Mouse (Mus musculus) adipocyte (in vitro differentiated cells): ENCODE results near the gene Nolc1.

ENCODE experiments used
- DNase-seq: peaks from one replicate; pipeline ENCODE4 v3.0.0-alpha.2; 2016; ENCODE audit warnings: low spot score

The Nolc1 gene

DNA sequence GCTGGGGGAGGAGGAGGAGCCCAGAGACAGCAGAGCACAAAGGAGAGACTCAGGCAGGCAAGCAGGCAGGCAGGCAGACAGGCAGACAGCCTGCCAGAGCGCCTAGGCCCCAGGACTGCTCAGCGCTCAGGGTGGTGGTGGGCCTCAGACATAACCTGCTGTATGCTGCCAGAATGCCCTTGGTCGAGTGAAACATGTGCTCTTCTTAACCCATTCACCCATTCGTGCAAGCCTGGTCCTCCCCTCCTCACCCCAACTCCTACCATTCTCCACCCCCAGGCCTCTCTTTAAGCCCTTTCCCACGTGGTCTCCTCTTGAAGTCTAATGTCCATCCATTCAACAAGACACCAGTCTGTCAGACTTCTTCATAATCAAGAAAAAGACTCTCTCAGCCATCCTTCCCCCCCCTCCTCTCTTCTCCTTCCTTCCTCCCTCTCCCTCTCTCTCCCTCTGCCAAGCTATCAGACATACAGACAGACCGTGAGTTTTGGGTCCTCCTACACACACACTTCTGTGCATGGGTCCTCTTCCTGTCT is 33.1 kb upstream of the Nolc1 start:
- peak; percentile 55 for DNase-seq

GRCm38 (mm10) chr19:46043380-46043779 is 32.3 kb upstream of the Nolc1 start:
- DNase-seq: peak; percentile 82

DNA sequence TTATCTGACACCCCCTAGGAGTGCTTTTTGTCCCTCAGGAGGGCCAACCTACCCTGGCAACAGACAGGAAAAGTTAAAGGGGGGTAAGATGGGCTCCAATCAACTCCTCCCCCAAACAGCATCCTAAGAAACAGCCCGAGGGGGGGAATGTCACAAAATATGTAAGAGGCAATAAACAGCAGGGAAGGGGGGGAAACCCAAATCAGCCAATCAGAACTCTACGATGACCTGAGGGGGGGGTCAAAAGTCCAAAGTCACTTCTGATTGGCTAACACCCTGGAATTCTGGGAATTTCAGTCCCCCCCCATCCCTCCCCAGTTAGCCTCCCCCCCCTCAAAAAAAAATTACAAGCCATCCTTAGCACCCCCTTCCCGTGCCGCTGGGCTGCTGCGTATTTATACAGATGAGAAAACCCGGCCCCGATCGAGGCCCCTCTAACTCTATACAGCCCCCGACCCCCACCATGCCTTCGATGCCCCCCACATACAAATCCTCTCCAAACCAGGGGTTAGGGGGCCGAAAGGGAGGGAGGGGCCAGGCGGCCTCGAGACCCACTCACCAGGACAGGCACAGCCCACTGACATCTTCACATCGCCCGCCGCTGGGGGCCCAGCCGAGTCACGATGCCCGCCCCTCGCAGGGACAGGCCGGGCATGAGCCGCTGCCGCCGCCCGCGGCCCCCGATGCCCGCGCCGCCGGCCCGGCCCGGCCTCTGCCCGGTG is 31.2 kb upstream of the Nolc1 start, which contains the start of gene Pprc1:
TSS of gene Pprc1 (plus strand) at position 616 of the 722 bp plus-strand sequence.
- DNase-seq: peak; percentile 88

- DNase-seq: peak; percentile 90
Observed at GRCm38 (mm10) chr19:46044993-46045695, 30.5 kb upstream of the Nolc1 start, which contains the start of gene Ldb1. Gene Ldb1, minus strand, starts transcription at chr19:46045214.

DNA sequence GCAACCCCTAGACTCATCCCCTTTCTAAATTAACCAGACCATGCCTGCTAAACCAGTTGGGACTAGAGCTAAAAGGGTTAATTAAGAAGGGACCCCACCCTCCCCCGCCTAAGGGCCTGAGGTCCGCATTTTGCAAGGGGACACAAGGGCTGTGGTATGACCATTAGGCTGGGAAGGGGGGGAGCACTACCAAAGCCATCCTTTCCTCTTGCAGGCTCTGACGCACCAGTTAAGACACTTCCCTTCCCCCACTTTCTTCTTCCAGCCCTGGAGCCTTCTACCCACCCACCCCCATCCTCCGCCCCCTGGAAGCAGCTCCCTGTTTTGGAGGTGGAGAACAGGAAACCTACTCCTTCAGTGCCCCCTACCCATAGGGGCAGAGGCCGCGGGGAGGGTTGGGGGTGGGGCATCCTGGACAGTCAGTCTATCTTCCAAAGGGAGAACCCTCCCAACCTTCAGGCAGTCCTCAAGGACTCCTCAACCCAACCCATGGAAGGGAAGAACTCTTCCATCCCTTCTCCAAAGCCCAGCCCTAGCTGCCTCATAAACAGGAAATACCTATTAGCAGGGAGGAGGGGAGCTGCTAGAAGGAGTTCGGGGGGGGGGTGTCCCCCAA is 29.9 kb upstream of the Nolc1 start:
- DNase-seq: peak; percentile 68

DNA sequence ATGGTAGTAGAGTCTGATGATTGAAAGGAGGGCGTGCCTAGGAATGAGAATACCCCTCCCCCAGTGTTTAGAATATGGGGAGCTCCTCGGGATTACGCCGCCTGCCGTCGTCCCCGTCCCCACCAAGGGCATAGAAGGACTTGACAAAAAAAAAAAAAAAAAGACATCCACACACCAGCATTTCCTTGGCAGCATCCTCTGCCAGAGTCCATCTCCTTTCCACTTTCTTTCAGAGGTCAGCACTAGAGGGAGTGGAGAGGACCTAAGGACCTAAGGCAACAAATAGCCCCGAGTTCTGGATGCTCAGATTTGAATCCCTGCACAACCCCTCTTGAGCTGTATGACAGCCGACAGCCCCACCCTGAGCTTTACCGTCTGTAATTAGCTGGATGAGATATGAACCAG is 29.0 kb upstream of the Nolc1 start:
- DNase-seq: no peak

DNA sequence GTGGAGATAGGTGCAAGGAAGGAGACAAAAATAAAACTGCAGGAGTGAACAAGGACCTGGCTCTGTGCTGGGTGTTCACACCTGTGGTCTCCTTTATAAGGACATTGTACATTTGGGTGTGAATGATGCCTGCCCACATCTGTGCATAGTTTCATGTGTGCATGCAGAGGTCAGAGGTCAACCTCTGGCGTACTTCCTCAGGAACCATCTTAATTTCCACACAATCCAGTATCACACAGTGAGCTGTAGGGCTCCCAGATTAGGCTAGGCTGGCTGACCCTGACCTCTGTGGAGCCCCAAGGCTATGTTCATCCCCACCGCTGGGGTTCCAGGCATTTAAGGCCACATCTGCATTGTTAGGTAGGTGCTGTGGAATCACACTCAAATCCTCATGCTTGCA is 28.2 kb upstream of the Nolc1 start:
- DNase-seq: no peak

- DNase-seq: no peak
Observed at GRCm38 (mm10) chr19:46049129-46049528, 26.5 kb upstream of the Nolc1 start.

DNA sequence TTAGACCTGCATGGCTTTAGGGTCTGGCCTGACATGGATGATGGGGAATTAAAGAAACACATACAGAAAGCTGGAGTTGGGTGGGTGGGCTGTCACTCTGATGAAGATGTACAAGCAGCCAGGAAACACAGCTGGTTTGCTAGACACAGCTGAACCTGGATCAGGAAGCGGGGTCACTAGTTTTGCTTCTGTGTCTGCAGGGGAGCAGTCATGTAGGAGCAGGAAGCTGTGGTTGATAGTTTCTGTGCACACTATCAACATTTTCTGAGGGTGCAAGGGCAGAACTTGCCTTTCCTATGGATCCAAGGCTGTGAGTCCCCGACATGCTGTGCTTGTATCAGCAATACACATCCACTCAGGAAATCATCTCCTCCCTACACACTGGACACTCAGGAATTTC is 25.2 kb upstream of the Nolc1 start:
- DNase-seq: no peak

DNA sequence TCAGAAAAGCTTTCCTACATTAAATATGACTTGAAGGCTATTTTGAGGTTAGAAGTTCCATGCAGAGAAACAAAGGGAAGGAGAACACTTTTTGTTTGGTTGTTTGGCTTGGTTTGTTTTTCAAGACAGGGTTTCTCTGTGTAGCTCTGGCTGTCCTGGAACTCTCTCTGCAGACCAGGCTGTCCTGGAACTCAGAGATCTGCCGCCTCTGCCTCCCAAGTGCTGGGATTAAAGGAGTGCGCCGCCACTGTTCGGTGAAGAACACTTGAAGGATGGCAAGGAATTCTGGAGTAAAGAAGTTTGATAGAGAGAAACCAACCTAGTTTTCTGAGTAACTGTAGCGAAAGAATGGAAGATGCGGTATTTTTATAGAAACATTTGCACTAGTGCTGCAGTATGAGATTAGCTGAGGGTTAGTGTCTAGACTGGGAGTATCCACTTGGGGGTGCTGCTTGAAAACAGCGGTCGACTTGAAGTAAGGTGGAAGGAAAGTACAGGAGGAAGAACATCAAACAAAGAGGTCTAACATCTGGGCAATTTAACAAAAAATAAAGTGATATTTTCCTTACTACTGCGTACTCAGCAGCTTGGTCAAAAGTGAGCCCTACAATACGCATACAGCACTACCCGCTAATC is 19.8 kb upstream of the Nolc1 start:
- no peak for DNase-seq

- peak; percentile 99 for DNase-seq
Observed at GRCm38 (mm10) chr19:46056388-46056946, 19.2 kb upstream of the Nolc1 start.

DNA sequence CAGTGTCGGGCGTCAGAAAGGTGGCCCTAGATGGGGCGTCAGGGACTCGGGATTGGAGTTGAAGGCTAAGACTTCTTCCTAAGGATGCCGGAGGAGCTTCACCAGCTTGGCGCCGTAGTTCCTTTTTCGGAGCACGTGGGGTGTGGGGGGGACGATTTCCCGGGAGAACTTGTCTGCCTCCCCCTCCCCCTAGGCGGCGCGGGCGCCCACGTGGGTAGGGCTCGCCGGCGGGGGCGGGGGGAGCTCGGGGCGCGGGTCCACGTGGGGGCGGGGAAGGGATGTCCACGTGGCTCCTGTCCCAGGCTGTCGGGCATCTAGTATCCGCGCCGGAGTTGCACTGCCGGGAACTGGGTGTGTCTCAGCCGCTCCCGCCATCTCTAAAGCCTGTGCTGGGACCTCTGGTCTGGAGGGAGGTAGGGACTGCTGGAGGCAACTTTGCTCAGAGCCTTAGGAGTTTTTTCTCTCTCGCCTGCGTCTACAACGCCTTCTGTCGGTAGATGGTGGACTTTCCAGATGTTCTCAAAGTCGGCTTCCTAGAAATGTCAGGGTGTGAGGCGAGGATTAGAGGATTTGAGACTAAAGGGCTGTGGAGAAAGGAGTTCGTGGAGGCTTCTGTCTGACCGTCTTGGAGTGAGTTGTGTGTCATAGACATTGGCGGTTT is 18.6 kb upstream of the Nolc1 start:
- peak; percentile 82 for DNase-seq

GRCm38 (mm10) chr19:46058466-46058865 is 17.2 kb upstream of the Nolc1 start:
- DNase-seq: no peak

DNA sequence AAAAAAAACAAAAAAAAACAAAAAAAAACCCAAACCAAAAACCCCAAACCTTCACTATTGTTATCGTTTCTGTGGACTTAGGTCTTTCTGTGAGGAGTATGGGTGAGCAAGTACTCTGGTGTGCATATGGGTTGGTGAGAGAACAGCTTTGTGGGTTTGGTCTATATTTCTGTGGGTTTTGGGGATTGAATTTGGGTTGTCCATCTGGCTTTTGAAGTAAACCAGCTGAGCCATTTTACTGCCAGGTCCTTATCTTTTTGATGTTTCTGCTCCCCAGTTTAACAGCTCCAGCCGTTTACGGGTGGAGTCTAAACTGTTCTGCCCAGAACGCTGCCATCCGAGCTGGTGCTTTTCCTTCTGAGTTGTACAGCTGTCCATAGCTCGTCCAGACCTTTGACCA is 14.8 kb upstream of the Nolc1 start:
- no peak for DNase-seq

- no peak for DNase-seq
Observed at GRCm38 (mm10) chr19:46068054-46068453, 7.6 kb upstream of the Nolc1 start.

DNA sequence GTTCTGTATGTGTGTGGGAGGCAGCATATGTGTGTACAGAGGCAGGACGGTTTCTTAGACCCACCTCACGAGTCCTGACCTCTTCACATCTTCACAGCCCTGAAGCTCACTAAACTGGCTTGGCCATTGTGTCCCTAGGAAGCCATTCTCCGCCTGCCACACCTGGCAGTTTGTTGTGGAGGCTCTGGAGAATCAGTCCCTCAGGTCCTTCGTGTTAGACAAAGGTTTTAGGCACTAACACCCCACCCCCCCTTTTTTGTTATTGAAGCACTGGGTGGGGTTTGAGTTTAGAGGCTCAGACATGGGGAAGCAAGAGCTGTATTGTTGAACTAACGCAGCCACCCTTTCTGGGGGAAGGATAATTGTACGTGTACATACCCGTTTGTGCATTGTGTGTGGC is 2.4 kb upstream of the Nolc1 start:
- no peak for DNase-seq

GRCm38 (mm10) chr19:46074266-46074665 is 1.4 kb upstream of the Nolc1 start:
- DNase-seq: no peak

DNA sequence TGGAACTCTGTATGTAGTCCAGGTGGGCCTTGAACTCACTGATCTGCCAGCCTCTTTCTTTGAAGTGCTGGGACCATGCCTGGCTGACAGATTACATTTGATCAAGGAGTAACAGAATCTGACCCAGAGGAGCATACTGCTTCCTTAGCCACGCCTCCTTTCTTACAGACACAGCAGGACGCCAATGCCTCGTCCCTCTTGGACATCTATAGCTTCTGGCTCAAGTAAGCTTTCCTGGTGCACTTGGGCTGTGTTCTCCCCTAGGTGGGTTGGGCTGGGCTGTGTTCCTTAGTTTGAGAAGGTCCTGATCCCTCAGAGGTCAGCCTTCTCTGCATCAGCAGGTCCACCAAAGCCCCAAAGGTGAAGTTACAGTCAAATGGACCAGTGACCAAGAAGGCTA is 2.9 kb downstream of the Nolc1 start:
- no peak for DNase-seq

DNA sequence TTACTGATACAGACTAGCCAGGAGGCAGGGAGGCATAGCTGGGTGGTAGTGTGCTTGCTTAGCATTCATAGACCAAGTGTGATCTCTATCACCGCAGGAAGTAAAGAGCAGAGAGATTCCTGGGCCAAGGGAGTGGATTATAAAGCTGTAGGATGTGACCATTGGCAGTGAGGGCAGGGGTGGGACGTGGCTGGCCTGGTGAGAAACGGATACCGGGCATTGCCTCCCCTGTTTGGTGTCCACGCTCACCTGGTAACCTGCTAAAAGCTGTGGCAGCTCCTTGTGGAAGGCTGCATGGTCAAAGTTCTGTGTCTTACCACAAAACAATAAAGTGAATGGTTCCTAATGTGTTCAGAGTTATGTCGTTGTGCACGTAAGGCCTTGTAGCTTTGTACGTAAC is 9.5 kb downstream of the Nolc1 start:
- no peak for DNase-seq

- DNase-seq: peak; percentile 88
Observed at GRCm38 (mm10) chr19:46086337-46086736, 10.7 kb downstream of the Nolc1 start.

DNA sequence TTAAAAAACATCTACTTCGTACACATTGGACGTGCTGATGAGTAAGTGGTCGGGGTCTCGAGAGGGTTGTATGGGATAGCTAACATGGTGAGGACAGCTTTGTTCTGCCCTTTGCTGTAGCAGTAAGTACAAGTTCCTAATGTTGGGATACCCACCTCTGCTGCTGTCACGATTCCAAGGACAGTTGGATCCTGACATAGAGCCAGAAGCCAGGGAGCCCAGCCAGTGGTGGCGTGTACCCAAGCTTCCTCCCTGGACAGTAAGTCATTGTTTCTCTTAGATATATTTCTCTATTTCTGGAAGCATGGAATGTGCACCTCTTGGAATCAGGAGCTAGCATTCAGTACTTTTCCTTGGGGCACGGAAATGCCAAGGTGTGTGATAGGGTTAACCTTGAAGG is 12.2 kb downstream of the Nolc1 start:
- peak; percentile 63 for DNase-seq
